Mouse (Mus musculus) bone marrow macrophage, adult 2 months (primary cell): ENCODE measurements around the gene Cd5l.

Experiments
- CTCF ChIP-seq: IDR thresholded peaks from 2 replicates; pipeline ENCODE4 v1.5.1; 2012; ENCODE audit warnings: low read depth, mild to moderate bottlenecking, low read length, moderate library complexity
- POLR2A ChIP-seq: IDR thresholded peaks from 2 replicates; pipeline ENCODE4 v1.6.1; 2012; ENCODE audit warnings: mild to moderate bottlenecking, low read depth, low read length, borderline replicate concordance

GRCm38 (mm10) chr3:87411150-87411549 is 53.5 kb downstream of the Cd5l start:
- TF ChIP-seq POLR2A: no peak
- TF ChIP-seq CTCF: peak; percentile 98
